Mouse (Mus musculus): Measurements from ENCODE around the gene Fgg. TPM values are rescaled to one million over a fixed set of nuclear protein-coding genes. Genes with fewer than 3 reads are reported as not detected.

Gene Fgg
- 0.59 TPM for polyA plus RNA-seq (2014; fragmentation: Illumina TruSeq; extraction: RNeasy Lipid Tissue Mini Kit (QIAGEN cat#74804); ENCODE audit: low replicate concordance)

GRCm38 (mm10) chr3:83007557-83007956 is at the start of gene Fgg:
Fgg (plus strand) TSS chr3:83007724.

GRCm38 (mm10) chr3:83025475-83026301 is 18.2 kb downstream of the Fgg start, which contains the start of gene Fga:
Fga (plus strand) TSS chr3:83026076.

GRCm38 (mm10) chr3:83049680-83050079 is 42.2 kb downstream of the Fgg start, which contains the start of gene Fgb:
Fgb (minus strand) TSS chr3:83049863.

GRCm38 (mm10) chr3:83055281-83056038 is 47.9 kb downstream of the Fgg start, which contains the start of gene Plrg1:
Plrg1 (plus strand) TSS chr3:83055522.

Other genes with a start within 250 kb of the Fgg start
- gene Rbm46, start 131.2 kb upstream of the Fgg start, polyA plus RNA-seq (2014; fragmentation: Illumina TruSeq; extraction: RNeasy Lipid Tissue Mini Kit (QIAGEN cat#74804); ENCODE audit: low replicate concordance): 2.3 TPM
- 65.4 TPM for gene Lrat, start 103.8 kb upstream of the Fgg start, polyA plus RNA-seq (2014; fragmentation: Illumina TruSeq; extraction: RNeasy Lipid Tissue Mini Kit (QIAGEN cat#74804); ENCODE audit: low replicate concordance)
- gene Fga, start 18.4 kb downstream of the Fgg start, polyA plus RNA-seq (2014; fragmentation: Illumina TruSeq; extraction: RNeasy Lipid Tissue Mini Kit (QIAGEN cat#74804); ENCODE audit: low replicate concordance): 0.33 TPM
- not detected for gene Fgb, start 42.1 kb downstream of the Fgg start, polyA plus RNA-seq (2014; fragmentation: Illumina TruSeq; extraction: RNeasy Lipid Tissue Mini Kit (QIAGEN cat#74804); ENCODE audit: low replicate concordance)
- gene Plrg1, start 47.8 kb downstream of the Fgg start, polyA plus RNA-seq (2014; fragmentation: Illumina TruSeq; extraction: RNeasy Lipid Tissue Mini Kit (QIAGEN cat#74804); ENCODE audit: low replicate concordance): 15.9 TPM
- 0.07 TPM for gene Dchs2, start 120.2 kb downstream of the Fgg start, polyA plus RNA-seq (2014; fragmentation: Illumina TruSeq; extraction: RNeasy Lipid Tissue Mini Kit (QIAGEN cat#74804); ENCODE audit: low replicate concordance)